Mouse (Mus musculus) liver, embryonic 12.5 days (tissue): ENCODE measurements around the gene Hoga1. TPM values are rescaled to one million over a fixed set of nuclear protein-coding genes. Genes with fewer than 3 reads are reported as not detected.

ENCODE experiments used
- ATAC-seq: fragments of 200-750 bp; cut with Nextera tagmentation; 2 replicates; pipeline ENCODE4 v1.8.0; 2017; ENCODE audit warnings: moderate number of reproducible peaks, mild to moderate bottlenecking, moderate library complexity
- H3K27ac ChIP-seq: fragments of 300-500 bp; sonication (generic); 2 replicates; pipeline ENCODE4 v1.5.1; 2016; ENCODE audit warnings: mild to moderate bottlenecking
- H3K27me3 ChIP-seq: fragments of 300-500 bp; sonication (generic); replicated peaks from 2 replicates; pipeline ENCODE4 v1.6.1; 2016; ENCODE audit warnings: mild to moderate bottlenecking, moderate library complexity
- H3K36me3 ChIP-seq: fragments of 300-500 bp; sonication (generic); 2 replicates; pipeline ENCODE4 v1.6.1; 2016; ENCODE audit warnings: mild to moderate bottlenecking, moderate library complexity
- H3K4me1 ChIP-seq: fragments of 300-500 bp; sonication (generic); 2 replicates; pipeline ENCODE4 v1.6.1; 2016
- H3K4me2 ChIP-seq: fragments of 300-500 bp; sonication (generic); 2 replicates; pipeline ENCODE4 v1.6.1; 2016; ENCODE audit warnings: mild to moderate bottlenecking, moderate library complexity
- H3K4me3 ChIP-seq: fragments of 300-500 bp; sonication (generic); 2 replicates; pipeline ENCODE4 v1.5.1; 2016; ENCODE audit warnings: mild to moderate bottlenecking, moderate library complexity
- H3K9ac ChIP-seq: fragments of 300-500 bp; sonication (generic); 2 replicates; pipeline ENCODE4 v1.6.1; 2016; ENCODE audit warnings: mild to moderate bottlenecking, moderate library complexity
- H3K9me3 ChIP-seq: fragments of 300-500 bp; sonication (generic); replicated peaks from 2 replicates; pipeline ENCODE4 v1.6.1; 2016; ENCODE audit warnings: mild to moderate bottlenecking, moderate library complexity
- WGBS: fragments of 180-500 bp; shearing (Covaris S2); methylation state at CpG from one replicate; pipeline ENCODE4 v1.1.7; 2016; ENCODE audit not compliant: insufficient replicate concordance; 5-methylcytosine and 5-hydroxymethylcytosine counted together
- polyA plus RNA-seq: library from polyadenylated mRNA; unstranded; fragments of >200 nt; fragmentation: Nextera tagmentation; extraction: Ambion mirVana; gene quantifications from 2 replicates; pipeline ENCODE4 v1.2.1, GENCODE M21; 2016

The Hoga1 gene
- polyA plus RNA-seq, 1 experiment from 2014 or later = 11.6 TPM

DNA sequence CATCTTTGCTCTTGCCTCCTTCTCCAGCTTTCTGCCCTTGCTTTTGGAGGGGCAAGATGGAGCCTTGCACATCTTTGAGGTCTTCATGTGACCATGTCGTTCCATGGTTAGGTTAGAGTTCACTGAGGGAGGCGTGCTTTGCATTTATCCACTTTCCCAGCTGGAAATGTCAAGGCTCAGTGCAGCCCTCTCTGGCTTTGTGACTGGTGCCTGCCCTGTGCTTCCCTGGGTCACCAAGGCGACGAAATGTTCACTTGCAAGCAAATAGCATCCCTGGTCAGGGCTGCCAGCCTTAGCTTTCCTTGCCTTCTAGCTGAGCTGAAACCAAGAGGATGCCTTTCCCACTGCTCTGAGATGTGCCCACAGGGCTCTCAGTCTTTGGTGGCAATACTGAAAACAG lies 35.0 kb upstream of the Hoga1 start:
- Histone ChIP-seq H3K9ac (no peak overlapping the region), H3K27me3 (no peaks in the 10 kb centered on the region), H3K4me2 (no peak overlapping the region), H3K4me1 (peaks cover 20% of the 10 kb centered on the region), H3K4me3 (no peak overlapping the region), H3K36me3 (0 out of 2 replicates have a peak, but pooled peaks cover 5% of the 10 kb centered on the region), H3K9me3 (no peaks in the 10 kb centered on the region), H3K27ac (no peak overlapping the region)
- 66% methylated on average over 4 of the region's 4 CpGs for WGBS
- no peak for ATAC-seq

DNA sequence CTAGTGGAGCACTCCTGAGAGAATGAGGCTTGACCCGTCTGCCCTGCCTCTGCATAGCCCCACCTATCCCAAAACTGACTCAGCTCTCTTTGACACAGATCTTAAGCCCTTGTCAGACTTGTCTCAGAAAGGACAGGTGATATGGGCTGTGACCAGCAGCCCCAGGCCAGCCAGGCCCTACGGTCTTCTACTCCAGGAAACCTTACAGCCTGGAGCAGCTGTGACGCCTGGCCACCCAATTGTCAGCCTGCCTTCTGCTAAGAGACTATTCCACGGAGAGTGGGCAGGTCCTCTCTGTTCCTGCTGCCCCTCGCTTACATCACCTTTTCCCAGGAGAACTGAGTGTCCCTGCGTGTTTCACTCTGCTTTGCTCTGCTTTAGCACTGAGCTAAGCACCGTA lies 34.3 kb upstream of the Hoga1 start:
- Histone ChIP-seq H3K4me3 (no peak overlapping the region), H3K36me3 (0 out of 2 replicates have a peak, but pooled peaks cover 5% of the 10 kb centered on the region)

DNA sequence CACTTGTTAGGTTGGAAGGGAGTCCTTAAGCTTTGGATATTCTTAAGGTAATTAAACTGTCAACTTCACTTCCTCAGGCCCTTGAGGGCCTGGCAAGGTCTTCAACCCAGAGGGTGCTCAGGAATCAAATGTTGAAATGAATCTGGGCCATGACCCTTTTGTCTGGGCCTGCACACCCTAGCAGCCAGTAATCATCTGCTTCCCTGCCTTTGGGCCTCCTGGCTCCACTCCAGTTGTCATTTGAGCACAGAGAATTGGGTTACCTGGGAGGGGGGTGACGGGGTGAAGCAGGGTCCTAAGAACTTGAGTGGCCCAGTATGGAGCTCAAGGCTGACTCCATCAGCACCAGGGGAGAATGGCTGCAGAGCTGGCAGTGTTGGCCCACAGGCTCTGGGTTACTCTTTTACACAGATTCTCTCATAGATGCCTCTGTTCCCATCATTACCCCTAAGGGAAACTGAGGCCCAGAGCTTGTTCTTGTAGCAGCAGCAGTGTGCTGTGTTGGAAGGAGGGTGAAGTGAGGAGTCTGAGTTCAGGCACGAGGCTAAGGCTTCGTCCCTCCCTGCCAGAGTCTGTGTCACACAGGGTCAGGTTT lies 31.1 kb upstream of the Hoga1 start:
- H3K9me3 ChIP-seq = no peaks in the 10 kb centered on the region

More for the DNA sequence above, 34.3 kb upstream of the Hoga1 start:
- WGBS = 66% methylated on average over 7 of the region's 7 CpGs
- Histone ChIP-seq H3K4me1 (peaks cover 13% of the 10 kb centered on the region), H3K9me3 (no peaks in the 10 kb centered on the region), H3K9ac (no peak overlapping the region), H3K27ac (no peak overlapping the region), H3K27me3 (no peaks in the 10 kb centered on the region), H3K4me2 (no peak overlapping the region)
- ATAC-seq = no peak

DNA sequence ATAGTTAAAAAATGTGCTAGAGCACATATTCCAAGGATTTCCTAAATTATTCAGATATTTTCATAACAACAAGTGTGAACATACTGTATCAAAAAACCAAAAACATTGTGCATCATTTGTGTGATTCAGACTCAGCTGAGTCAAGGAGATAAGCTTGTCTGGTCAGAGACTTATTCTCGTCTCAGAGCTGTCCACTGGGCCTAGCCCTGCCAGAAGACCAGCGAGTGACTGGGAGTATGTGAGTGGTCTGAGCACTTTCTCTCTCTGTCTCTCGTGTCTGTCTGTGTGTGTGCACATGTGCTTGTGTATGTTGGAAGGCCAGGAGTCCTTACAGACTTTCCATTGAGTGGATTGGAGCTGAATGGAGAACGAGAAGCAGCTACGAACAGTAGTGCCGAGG lies 30.4 kb upstream of the Hoga1 start:
- Histone ChIP-seq H3K36me3 (0 out of 2 replicates have a peak, but pooled peaks cover 5% of the 10 kb centered on the region), H3K9ac (no peak overlapping the region), H3K9me3 (no peaks in the 10 kb centered on the region), H3K4me1 (peaks cover 18% of the 10 kb centered on the region), H3K4me3 (no peak overlapping the region), H3K4me2 (no peak overlapping the region), H3K27ac (no peak overlapping the region), H3K27me3 (no peaks in the 10 kb centered on the region)
- WGBS = 67% methylated on average over 6 of the region's 6 CpGs
- no peak for ATAC-seq

More for the DNA sequence above, 31.1 kb upstream of the Hoga1 start:
- no peak overlapping the region for H3K9ac ChIP-seq
- no peak for ATAC-seq
- no peak overlapping the region for H3K27ac ChIP-seq
- WGBS = 68% methylated on average over 3 of the region's 3 CpGs
- no peaks in the 10 kb centered on the region for H3K27me3 ChIP-seq
- H3K36me3 ChIP-seq = 0 out of 2 replicates have a peak, but pooled peaks cover 5% of the 10 kb centered on the region
- no peak overlapping the region for H3K4me3 ChIP-seq
- peaks cover 18% of the 10 kb centered on the region for H3K4me1 ChIP-seq
- no peak overlapping the region for H3K4me2 ChIP-seq

DNA sequence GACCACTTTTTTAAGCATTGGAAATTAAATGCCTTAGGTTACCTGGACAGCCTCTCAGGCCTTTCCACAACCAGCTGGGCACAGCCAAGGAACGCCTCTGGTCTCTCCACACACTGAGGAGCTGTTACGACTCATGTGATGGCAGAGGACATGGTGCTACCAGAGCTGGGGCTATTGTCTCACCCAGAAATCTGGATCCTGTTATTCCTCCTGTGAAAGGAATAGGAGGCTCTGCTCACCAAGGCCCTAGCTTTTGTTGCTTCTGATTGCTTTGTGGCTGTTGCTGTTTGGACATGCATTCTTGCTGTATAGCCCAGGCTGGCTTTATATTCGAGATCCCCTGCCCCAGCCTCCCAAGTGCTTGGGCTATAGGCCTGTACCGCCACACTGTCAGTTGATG lies 29.2 kb upstream of the Hoga1 start:
- H3K9ac ChIP-seq = no peak overlapping the region
- H3K27me3 ChIP-seq = no peaks in the 10 kb centered on the region
- ATAC-seq = no peak
- H3K4me1 ChIP-seq = peaks cover 18% of the 10 kb centered on the region
- WGBS = 65% methylated on average over 4 of the region's 4 CpGs
- no peak overlapping the region for H3K27ac ChIP-seq
- H3K9me3 ChIP-seq = no peaks in the 10 kb centered on the region
- no peak overlapping the region for H3K4me2 ChIP-seq
- H3K36me3 ChIP-seq = 0 out of 2 replicates have a peak, but pooled peaks cover 5% of the 10 kb centered on the region
- H3K4me3 ChIP-seq = no peak overlapping the region

DNA sequence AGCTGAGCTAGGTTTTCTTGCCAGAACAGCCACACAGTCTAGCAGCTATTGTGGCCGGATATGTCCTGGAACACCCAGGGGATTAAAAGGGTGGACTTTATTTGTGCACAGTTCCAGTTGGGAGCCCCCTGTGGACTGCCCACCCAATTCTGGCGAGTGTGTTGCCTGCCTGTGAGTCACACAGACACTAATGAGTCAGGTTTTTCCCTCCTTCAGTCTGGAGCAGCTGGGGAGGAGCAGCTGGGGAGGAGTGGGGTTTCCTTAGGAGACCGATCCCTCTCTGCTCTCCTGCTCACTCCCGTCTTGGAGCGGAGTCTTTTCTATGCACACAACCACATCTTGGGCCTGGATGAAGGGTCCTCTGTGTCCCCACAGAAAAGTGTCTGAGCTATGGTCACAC lies 28.6 kb upstream of the Hoga1 start:
- Histone ChIP-seq H3K27ac (peak overlapping the region; percentile 55; the same call in 1 of the 2 replicates), H3K4me3 (no peak overlapping the region), H3K9ac (no peak overlapping the region), H3K9me3 (no peaks in the 10 kb centered on the region), H3K4me1 (peaks cover 18% of the 10 kb centered on the region), H3K4me2 (no peak overlapping the region), H3K36me3 (0 out of 2 replicates have a peak, but pooled peaks cover 3% of the 10 kb centered on the region), H3K27me3 (no peaks in the 10 kb centered on the region)
- 64% methylated on average over 5 of the region's 5 CpGs for WGBS
- ATAC-seq = no peak

DNA sequence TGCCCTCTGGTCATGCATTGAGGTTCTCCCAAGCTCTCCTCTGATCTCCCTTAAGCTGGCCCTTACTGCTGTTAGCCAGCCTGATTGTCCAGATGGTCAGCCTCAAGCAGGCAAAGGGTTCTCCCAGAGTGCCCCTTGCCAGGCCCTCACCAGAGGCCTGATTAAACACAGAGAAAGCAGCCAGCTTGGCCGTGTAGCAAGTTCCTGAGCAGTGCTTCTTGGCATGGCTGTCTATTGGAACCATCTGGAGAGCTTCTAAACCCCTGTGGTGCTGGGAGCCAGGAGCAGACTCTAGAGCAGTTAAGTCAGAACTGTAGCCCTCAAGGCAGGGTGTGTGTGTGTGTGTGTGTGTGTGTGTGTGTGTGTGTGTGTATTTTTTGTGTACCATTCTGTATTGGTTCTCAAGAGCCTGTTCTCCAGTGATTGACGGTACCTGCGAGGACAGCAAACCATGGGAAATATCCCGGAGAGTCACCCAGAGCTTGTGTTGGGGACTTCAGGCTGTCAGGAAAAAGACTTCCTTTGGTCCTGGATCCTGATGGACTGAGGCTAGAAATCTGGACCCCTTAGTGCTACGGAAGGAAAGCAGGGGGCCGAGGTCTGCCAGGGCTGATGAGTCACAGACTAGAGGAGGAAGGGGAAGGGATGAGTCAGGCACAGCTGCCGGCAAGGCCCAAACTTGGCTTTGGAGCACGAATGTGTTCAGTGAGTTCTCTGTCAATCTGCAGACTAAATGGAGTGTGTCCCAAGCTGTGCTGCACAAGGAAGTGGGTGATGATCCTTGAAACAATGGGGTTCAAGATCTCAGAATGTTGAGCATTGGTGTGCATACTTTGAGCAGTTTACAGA lies 27.8 kb upstream of the Hoga1 start:
- 46% methylated on average over 8 of the region's 8 CpGs for WGBS
- H3K4me2 ChIP-seq = no peak overlapping the region
- no peak for ATAC-seq
- no peak overlapping the region for H3K4me3 ChIP-seq
- H3K9ac ChIP-seq = no peak overlapping the region
- H3K4me1 ChIP-seq = peaks cover 18% of the 10 kb centered on the region
- no peaks in the 10 kb centered on the region for H3K9me3 ChIP-seq
- peak overlapping the region; percentile 55; the same call in 1 of the 2 replicates for H3K27ac ChIP-seq
- no peaks in the 10 kb centered on the region for H3K27me3 ChIP-seq
- no peaks in the 10 kb centered on the region for H3K36me3 ChIP-seq

DNA sequence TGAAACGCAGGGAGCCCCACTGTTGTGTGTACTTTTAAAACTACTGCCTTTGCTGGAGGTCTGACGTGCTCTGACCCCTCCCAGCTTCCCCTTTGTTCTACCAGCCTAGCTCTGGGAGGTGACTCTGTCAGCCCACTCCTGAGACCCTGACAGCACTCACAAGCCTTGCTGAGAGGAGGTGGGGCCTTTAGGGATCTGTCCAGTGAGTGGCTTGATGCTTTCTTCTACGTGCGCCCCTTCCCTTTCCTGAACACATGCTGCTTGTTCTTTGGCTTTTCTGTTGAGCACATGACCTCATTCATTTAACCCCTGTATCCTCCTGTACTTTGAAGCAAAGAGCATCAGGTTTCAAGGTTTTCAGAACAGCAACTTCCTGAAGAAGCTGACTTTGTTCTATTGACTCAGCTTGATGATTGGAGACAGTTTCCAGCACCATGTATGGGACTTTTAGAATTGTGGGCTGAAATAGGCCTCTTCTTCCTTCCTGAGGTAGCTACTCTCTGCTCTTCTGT lies 26.3 kb upstream of the Hoga1 start:
- Histone ChIP-seq H3K4me1 (peaks cover 18% of the 10 kb centered on the region), H3K27me3 (no peaks in the 10 kb centered on the region), H3K4me2 (no peak overlapping the region), H3K9me3 (no peaks in the 10 kb centered on the region), H3K9ac (no peak overlapping the region), H3K27ac (0 out of 2 replicates have a peak overlapping the region, but pooled peaks have one; percentile 12), H3K4me3 (no peak overlapping the region), H3K36me3 (no peaks in the 10 kb centered on the region)
- 30% methylated on average over 4 of the region's 4 CpGs for WGBS
- no peak for ATAC-seq

DNA sequence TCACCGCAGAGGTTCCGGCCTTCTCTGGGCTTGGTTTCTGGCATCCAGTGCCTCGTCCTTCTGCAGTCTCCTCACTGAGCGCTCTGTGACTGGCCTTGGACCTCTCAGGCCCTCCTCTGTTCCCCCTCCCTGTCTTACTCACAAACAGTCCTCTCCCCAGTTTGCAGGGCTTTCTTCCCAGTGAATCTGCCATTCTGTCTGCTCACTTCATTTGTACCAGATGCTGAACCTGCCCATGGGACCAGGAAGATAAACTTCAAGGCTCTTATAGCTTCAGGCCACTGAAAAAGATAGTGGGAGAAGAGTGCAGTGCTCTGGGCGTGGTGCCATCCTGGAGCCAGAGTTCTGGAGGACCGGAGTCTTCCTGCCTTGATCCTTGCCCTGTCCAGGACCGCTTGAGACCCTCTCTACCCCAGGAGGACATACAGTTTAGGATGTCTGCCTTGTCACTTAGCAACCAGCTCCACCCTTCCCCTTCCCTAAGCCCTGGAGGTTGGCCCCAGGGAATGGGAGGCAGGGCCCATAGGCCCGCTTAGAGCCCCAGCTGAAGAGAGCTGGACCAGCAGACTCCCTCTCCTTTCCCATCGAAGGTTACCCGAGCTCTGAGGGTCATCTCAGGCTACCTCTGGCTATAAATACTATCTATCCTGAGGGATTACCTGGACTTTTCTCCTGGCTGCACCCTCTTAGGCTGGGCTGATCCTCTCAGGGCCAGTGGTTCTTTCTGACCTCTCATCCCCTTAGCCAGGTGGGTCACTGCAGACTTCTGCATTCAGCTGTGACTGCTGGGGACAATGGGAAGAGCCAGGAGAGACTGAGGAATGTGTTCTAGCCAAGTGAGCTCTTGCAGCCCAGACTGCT lies 23.5 kb upstream of the Hoga1 start:
- no peaks in the 10 kb centered on the region for H3K9me3 ChIP-seq
- no peak overlapping the region for H3K4me3 ChIP-seq
- H3K9ac ChIP-seq = no peak overlapping the region
- no peaks in the 10 kb centered on the region for H3K36me3 ChIP-seq
- no peak overlapping the region for H3K4me2 ChIP-seq
- H3K27me3 ChIP-seq = no peaks in the 10 kb centered on the region
- ATAC-seq = no peak
- peaks cover 16% of the 10 kb centered on the region for H3K4me1 ChIP-seq
- H3K27ac ChIP-seq = no peak overlapping the region
- 73% methylated on average over 10 of the region's 10 CpGs for WGBS

DNA sequence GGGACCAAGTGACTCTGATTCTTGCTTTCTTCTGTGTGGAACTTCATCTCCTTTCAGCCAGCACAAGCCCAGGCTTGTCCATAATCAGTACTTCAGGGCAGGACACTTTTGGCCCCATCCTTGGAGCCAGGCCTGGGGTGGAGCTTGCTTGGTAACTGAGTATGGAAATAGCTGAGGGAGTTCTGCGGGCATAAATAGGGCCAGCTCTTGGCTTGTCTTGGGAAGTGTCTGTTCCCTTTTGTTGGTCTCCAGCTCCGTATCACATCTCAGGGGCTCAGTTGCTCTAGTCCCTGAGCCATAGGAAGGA lies 22.9 kb upstream of the Hoga1 start:
- H3K4me3 ChIP-seq = no peak overlapping the region
- 74% methylated on average over 2 of the region's 2 CpGs for WGBS
- no peak overlapping the region for H3K9ac ChIP-seq
- no peaks in the 10 kb centered on the region for H3K36me3 ChIP-seq
- H3K27me3 ChIP-seq = no peaks in the 10 kb centered on the region
- no peak overlapping the region for H3K4me2 ChIP-seq
- H3K4me1 ChIP-seq = peaks cover 11% of the 10 kb centered on the region
- no peak overlapping the region for H3K27ac ChIP-seq
- no peaks in the 10 kb centered on the region for H3K9me3 ChIP-seq
- ATAC-seq = no peak

DNA sequence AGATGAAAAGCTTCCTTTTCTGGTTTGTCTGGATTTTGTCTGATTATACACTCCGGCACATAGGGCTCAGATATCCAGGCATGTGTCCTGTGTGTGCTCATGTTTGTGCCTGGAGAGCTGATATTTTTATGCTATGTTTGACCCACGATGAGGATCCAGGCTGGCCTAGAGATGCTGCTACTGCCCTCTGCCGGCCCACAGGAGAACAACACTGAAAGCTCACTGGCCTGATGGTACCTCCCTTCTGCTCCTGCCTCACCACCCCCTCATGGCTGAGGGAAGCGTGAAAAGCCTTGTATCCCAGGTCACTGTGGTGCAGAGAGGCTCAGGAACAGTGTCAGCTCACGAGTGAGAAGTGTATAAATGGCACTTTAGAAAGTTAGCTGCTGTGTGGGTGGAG lies 19.3 kb upstream of the Hoga1 start:
- H3K4me3 ChIP-seq = no peak overlapping the region
- H3K9ac ChIP-seq = no peak overlapping the region
- H3K27me3 ChIP-seq = no peaks in the 10 kb centered on the region
- WGBS = 6% methylated on average over 5 of the region's 5 CpGs
- no peaks in the 10 kb centered on the region for H3K36me3 ChIP-seq
- H3K4me1 ChIP-seq = no peaks in the 10 kb centered on the region
- no peak overlapping the region for H3K27ac ChIP-seq
- peak; percentile 47; the same call in 1 of the 2 replicates for ATAC-seq
- H3K9me3 ChIP-seq = no peaks in the 10 kb centered on the region
- no peak overlapping the region for H3K4me2 ChIP-seq
